Mouse (Mus musculus) gastrocnemius, postnatal 36 days (tissue): ENCODE data around the gene Adora1. TPM values are rescaled to one million over a fixed set of nuclear protein-coding genes. Genes with fewer than 3 reads are reported as not detected.

Experiments used
- DNase-seq, 2 experiments: peaks; one replicate each; pipeline ENCODE4 v3.0.0; 2022
- intact Hi-C: fragments of 180-260 bp; cut with DNase I; formaldehyde crosslinking; loops from one replicate; pipeline ENCODE4 v1.15.1; 2025
- total RNA-seq, 2 experiments: library from RNA; stranded (reverse); gene quantifications; 2 replicates each; pipeline ENCODE4 v1.2.3; 2021

Adora1 gene
- total RNA-seq, 2 experiments from 2014 or later = 0.33 to 0.59 TPM

DNA sequence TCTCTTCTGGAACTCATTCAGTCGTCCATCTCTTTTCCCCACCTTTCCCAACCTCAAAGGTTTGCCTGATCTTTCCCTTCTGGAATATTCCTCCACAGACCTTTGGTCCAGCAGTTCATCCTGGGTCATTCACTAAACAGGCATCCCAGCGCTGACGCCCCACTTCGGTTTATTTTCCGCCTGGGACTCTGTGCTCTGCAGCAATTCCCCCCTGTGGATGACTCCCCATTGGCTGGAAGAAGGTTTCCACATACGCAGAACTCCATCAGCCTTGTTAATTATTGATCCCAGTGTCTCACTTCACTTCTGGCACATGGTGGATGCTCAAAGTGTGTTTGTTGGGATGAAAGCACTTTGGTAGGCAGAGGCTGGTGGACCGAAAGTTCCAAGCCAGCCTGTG, 71.8 kb downstream of the Adora1 start:
- intact Hi-C loops = no loop called here
- no peak for DNase-seq

DNA sequence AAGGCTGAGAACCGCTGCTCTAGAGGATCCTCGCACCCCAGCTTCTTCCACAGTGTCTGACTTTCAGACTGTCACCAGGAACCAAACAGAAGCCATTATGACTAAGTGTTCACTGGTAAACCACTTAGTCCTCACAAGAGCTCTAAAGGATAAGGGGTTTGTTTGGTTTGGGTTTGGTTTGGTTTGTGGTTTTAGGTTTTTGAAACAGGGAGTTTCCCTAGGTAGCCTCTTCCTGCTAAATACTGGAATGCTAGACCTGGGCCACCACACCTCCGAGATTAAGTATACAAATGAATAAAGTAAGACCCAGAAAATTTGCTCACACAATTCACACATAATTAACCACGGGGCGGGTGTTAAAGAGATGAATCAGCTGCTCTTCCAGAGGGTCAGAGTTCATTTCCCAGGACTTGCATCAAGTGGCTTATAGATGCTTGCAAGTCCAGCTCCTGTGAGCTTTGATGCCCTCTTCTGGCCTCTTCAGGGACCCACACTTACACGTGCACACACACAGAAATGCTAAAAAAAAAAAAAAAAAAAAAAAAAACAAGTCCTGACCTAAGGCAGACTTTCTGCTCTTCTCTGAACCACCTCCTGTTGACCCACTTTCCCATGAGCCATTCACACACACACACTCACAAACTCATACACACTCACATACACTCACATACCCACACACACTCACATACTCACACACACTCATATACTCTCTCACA, 72.6 kb downstream of the Adora1 start:
- intact Hi-C loops = no loop called here
- no peak for DNase-seq

DNA sequence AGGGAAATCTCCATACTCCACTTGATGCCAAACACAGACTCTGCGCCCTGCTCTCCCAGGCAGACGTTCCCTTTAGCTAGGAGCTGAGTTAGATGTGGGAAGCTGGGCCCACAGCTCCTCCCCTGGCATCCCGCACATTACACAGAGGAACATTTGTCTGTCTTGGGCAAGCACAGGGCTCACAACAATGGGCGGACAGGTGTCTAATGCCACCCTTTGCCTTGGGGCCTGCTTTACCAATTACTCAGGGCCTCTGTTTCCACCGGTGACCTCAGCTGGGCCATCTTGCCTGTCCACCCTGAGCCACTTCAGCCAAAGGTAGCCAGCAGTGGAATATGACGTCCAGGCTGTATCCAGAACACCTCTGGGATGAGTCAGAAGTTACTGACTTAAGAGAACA, 73.8 kb downstream of the Adora1 start:
- intact Hi-C loops = no loop called here
- DNase-seq = no peak

DNA sequence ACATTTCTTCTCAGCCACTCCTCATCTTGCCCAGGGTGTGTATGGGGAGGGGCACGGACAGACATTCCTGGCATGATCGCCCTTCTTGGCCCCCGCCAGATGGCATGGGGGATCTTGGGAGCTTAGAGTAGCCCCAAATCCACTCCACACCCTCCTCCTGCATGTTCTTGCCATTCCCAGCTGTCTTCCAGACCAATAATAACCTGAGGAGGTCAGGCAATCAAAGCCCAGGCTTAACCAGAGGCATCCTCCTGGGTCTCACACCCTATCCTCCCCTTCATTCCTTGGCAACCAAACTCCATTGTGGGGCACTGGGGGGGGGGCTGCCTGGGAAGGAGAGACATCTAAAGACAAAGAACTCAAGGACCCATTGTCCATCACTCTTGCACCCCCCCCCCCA, 74.8 kb downstream of the Adora1 start:
- intact Hi-C loops = no loop called here
- DNase-seq = no peak

DNA sequence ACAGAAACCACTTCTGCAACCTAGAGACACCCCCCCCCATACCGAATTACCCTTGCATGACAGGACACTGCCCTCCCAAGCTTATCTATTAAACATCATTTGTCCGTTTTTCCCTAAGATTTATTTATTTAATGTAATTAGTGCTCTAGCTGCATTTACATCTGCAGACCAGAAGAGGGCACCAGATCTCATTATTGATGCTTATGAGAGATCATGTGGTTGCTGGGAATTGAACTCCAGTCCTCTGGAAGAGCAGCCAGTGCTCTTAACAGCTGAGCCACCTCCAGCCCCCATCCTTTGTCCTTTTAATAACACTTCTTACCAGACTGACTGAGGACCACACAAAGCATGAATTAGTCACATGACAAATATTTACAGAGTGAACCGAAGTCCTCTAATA, 80.6 kb downstream of the Adora1 start:
- intact Hi-C loops = no loop called here

DNA sequence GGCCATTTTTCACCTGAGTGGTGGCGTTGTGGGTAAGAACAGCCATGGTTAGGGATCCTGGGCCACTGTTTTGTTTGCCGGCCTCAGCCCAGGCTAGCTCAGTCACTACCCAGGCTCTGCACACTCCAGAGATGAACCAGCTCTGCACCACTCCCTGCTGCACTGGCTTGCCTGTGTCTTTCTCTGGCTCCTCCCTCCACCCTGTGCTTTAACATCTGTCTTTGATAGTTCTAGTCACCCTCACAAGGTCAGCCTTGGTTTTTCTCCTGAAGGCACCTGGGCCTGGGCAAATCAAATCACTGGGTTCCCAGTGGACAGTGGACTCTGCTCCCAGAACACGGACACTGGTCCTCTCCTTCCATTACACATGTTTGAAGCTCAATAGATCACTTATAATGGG, 81.1 kb downstream of the Adora1 start:
- intact Hi-C loops = no loop called here
- DNase-seq = no peak

More for the DNA sequence above, 80.6 kb downstream of the Adora1 start:
- DNase-seq = no peak

DNA sequence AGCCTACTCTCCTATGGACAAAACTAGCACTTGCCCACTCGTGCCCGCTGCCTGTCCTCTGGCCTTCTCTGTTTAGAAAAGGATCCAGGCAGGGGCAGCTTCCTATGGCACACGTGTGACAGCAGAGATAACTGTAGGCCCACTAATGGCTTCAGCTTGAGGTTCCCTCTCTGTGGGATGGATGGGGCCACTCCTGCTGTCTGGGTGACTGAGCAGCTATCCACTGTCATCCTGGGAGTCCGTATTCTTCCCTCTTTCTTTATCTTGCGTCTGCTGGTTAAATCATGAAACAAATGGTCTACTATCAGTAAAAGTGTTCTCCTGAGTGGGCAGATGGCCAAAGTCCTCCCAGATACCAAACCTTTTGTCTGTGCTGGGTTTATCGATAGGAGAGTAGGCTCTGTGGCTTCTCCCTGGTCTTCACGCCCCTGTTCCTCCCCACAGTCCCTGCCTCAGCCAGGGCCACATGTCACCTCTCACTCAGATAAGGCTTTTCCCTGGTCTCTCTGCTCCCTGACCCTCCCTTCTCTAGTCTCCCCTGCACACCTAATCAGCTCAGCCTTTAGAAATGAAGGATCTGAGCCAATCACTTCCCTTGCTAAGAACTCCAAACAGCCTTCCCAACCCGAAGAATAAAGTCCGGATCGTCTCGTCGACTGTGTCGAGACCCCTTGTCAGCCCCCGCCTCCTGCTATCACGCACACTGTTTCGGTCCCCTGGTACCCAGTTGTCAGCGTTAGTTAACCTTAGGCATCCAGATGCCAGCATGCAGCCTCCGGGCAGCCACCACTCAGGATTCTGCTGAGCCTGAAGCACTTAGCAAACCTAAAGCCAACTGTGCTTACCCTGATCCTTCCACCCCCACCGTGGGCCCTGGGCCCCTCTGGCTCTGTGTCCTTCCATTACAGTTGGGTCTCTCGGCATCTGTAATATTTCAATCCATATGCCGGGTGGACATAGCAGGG, 82.3 kb downstream of the Adora1 start:
- DNase-seq = no peak
- intact Hi-C loops = loop anchor here (2.0 kb wide), 1 partner anchor 174 kb away; no protein-coding TSS in a partner anchor

DNA sequence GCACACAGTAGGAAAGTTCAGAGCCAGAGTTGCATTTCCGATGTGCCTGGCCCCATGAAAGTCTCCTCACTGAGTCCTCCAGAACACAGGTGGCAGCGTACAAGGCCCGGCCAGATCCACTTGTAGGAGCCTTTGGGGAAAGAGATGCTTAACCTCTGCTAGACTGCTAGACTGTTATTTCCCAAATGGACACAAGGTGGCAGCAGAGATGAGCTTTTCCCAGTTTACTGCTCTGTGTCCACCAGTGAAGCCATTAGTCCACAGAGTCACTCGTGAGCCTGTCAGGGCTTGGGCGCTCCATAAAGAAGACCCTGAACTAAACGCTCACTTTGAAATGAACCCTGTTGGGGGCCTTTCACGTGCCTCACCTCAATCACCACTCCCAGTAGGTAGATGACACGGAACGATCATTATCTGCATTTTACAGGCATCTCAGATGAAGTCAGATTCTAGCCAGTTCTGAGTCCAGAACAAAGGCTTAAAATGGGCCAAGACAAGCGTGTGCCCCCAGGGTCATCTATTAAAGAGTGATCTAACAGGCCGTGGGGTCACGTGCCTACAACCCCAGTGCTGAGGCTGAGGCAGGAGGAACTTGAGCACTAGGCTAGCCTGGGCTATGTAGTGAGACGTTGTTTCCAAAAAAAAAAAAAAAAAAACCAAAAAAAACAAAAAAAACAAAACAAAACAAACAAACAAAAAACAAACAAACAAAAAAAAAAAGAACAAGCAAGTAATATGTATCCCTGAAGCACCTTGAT, 83.4 kb downstream of the Adora1 start:
- DNase-seq = peak; percentile 31 to 75
- intact Hi-C loops = loop anchor here (1.0 to 2.0 kb wide), 3 partner anchors 51 to 175 kb away; no protein-coding TSS in a partner anchor

DNA sequence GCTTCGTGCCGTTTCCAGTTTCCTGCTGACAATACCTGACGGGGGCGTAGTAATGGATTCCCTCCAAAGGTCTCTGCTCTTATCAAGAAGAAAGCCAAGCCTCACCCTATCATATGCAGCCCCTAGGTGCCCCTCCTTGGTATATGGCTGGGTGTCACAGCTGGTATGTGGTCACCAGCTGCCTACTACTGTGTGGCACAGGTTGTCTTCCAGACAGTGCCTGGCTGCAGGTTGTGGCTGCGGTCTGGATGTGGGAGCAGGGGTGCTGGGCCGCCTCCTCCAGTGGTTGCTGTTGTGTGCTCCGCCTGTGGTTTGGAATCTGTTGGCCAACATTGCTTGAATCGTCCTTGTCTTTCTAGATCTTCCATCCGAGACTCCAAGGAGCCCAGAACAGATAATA, 84.5 kb downstream of the Adora1 start:
- no peak for DNase-seq

DNA sequence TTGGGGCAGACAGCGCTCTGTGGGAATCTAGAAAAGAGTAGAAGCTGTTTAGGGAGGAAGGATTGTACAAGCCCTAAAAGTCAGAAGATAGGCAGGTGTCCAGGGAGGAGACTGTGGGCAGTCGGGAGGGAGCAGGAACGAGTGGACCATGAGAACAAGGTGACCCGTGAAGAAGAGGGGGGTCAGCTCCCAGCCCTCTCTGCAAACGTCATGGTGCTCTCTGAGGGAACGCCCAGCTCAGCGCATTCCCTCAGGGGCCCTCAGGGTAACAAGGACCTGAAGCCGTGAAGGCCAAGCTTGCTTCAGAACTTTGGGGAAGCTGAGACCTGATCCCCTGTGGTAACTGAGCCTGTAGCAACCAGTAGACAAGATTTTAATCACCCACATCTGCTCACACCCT, 85.2 kb downstream of the Adora1 start:
- DNase-seq = no peak
- intact Hi-C loops = loop anchor here (2.0 kb wide), 1 partner anchor 53 kb away; no protein-coding TSS in a partner anchor

More for the DNA sequence above, 84.5 kb downstream of the Adora1 start:
- intact Hi-C loops = loop anchor here (1.0 to 2.0 kb wide), 2 partner anchors 52 to 94 kb away; no protein-coding TSS in a partner anchor

Other genes with a start within 250 kb of the Adora1 start
- gene Fmod, start 198.2 kb downstream of the Adora1 start, total RNA-seq = 10 to 100 TPM; 80.2 to 86.9 TPM
- 10 to 100 TPM; 31.5 to 54.9 TPM for gene Btg2, start 156.3 kb downstream of the Adora1 start, total RNA-seq
- gene Chit1, start 124.2 kb downstream of the Adora1 start, total RNA-seq = not detected
- gene Chil1, start 53.3 kb downstream of the Adora1 start, total RNA-seq = 1 to 10 TPM in 1 of 2 experiments, under 1 TPM in 1; 0.64 to 1.8 TPM
- gene Mybph, start 42.0 kb downstream of the Adora1 start, total RNA-seq = 100 to 1,000 TPM; 547 to 589 TPM
- 10 to 100 TPM; 20.1 to 20.9 TPM for gene Myog, start 54.6 kb upstream of the Adora1 start, total RNA-seq
- gene Ppfia4, start 97.5 kb upstream of the Adora1 start, total RNA-seq = 1 to 10 TPM in 1 of 2 experiments, under 1 TPM in 1; 0.99 to 1.2 TPM
- gene Tmem183a, start 126.5 kb upstream of the Adora1 start, total RNA-seq = 10 to 100 TPM; 11.6 to 16.9 TPM
- not detected for gene 4933406M09Rik, start 150.5 kb upstream of the Adora1 start, total RNA-seq
- 10 to 100 TPM; 76.6 to 96.3 TPM for gene Cyb5r1, start 170.1 kb upstream of the Adora1 start, total RNA-seq
- 100 to 1,000 TPM; 158 to 166 TPM for gene Adipor1, start 179.9 kb upstream of the Adora1 start, total RNA-seq
- 10 to 100 TPM; 14.4 to 15.1 TPM for gene Klhl12, start 220.1 kb upstream of the Adora1 start, total RNA-seq